Mouse (Mus musculus) right cerebral cortex, postnatal 14 days (tissue): ENCODE results near the gene Rab34.
A peak's percentile ranks its signal among the peaks of the same experiment; 100 is the strongest.

Experiments used
- DNase-seq: peaks from one replicate; pipeline ENCODE4 v3.0.0; 2022

Rab34 gene

DNA sequence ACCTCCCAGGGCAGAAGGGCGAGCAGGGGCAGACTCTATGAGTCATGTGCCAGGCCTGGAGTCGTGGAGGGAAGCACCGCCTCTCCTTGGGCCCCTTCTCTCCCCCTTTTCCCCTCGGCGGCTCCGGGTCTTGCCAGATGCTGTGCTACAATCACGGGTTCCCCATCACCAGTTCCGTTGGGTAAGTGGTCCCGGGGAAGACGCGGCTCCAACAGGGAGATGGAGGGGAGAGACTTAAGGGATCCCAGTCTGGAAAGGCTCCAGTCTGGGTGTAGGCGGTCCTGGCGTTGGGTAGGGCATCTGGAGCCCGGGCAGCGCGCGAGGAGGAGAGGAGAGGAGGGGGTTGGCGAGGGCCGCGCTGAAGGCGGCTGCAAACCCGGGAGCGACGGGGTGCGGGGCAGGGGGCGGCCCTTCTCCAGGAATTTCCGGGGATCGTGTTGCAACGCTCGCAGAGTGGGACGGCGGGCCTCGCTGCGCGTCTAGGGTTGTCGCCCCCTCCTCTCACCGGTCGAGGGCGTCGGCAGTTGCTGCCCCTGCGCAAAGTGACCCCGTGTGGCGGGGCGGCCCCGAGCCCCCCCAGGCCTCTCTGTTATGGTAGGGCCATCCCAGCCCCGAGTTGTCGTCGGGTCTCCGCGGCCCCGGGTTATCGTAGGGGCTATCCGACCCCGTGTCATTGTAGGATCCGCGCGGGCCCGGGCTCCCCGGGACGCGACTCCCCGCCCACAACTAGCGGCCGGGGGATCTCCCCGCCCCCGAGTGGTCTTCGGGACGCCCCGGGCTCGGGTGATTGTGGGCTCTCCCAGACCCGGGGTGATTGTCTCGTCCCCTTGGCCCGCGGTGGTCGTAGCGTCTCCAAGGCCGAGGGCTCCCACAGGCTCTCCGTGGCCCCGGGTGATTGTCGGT is at the start of gene Rab34:
TSS of gene Rab34 (plus strand) at position 100 of the 903 bp plus-strand sequence.
- DNase-seq = peak; percentile 79

GRCm38 (mm10) chr11:78140665-78141064 is 47.6 kb upstream of the Rab34 start:
- DNase-seq = no peak

DNA sequence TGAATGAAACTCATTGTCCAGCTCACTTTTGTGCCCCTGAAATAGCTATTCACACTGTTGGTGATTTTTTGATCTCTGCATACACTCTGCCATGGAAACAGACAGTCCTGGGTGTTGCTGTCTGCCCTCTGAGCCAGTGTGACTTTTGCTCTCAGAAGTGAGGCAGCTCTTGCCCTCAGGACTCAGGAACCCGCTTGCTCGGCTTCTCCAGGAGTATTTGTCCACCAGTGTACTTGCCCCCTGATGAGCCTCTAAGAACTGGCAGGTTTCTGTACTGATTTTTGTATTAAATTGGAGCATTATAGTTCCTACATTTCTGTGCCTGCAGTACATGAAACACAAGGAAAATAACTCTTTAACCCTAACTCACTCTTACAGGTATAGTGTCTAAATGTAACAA is 44.7 kb upstream of the Rab34 start:
- no peak for DNase-seq

- DNase-seq = no peak
These were observed 42.1 kb upstream of the Rab34 start for GRCm38 (mm10) chr11:78146168-78146567.

DNA sequence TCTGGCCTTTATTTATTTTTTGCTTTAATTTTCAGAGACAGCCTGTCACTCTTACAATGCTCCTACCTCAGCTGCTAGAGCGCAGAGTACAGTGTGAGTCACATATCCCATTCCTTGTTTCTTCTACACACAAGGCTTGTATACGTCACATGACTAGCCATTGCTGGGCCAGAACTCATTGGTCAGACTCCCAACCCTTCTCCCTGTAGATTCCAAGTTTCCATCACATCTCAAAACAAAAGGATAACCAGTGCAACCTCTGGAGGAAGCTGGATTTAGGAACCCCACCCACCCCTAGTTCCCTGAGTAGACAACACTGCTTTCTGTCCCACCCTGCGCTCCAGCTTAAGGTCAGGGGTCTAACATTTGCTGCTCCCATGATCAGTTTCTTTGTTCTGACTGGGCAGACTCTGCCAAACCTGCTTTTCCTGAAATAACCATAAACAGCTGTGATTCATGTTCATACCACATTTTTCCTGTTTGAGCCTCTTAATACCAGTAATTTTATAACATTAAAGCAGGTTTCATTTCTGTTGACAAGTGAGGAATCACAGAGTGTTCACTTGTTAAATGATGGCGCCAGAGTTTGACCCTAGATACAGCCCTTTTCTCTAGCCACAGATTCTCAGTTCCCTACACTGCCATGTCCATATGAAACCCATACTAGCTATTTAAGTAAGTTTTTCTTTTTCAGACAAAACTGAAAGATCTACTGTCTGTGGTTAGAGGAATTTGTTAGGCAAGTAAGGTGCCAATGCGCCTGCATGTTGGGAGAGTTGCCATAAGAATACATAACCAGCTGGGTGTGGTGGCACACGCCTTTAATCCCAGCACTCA is 41.3 kb upstream of the Rab34 start:
- no peak for DNase-seq

DNA sequence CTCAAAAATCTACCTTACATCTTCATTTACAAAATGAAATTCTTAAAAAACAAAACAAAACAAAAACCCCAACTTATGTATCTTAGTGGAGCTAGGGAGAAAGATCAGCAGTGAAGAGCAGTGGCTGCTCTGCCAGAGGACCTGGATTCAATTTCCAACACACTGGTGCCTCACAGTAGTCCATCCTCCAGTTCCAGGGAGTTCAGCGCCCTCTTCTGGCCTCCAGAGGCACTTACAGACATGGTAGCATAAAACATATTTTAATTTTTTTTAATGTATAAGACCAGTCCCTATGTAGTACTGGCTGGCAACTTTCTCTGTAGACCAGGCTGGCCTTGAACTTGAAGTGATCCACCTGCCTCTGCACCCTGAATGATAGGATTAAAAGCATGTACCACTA is 37.1 kb upstream of the Rab34 start:
- DNase-seq = peak; percentile 24

- DNase-seq = peak; percentile 84
These were observed 35.7 kb upstream of the Rab34 start for GRCm38 (mm10) chr11:78152299-78153231.

DNA sequence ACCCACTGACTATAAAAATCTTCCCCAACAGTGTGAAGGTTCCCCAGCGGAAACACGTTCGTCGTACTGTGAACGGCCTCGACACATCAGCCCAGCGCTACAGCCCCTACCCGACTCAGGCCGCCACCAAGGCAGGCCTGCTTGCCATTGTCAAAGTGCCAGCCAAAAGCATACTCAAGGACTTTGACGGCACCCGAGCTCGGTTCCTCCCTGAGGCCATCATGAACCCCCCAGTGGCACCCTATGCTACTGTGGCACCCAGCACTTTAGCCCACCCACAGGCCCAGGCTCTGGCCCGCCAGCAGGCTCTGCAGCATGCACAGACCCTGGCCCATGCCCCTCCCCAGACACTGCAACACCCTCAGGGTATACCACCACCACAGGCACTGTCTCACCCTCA is 34.5 kb upstream of the Rab34 start:
- peak; percentile 14 for DNase-seq

GRCm38 (mm10) chr11:78155674-78156073 is 32.6 kb upstream of the Rab34 start:
- no peak for DNase-seq

- no peak for DNase-seq
These were observed 32.0 kb upstream of the Rab34 start for GRCm38 (mm10) chr11:78156156-78156699.

DNA sequence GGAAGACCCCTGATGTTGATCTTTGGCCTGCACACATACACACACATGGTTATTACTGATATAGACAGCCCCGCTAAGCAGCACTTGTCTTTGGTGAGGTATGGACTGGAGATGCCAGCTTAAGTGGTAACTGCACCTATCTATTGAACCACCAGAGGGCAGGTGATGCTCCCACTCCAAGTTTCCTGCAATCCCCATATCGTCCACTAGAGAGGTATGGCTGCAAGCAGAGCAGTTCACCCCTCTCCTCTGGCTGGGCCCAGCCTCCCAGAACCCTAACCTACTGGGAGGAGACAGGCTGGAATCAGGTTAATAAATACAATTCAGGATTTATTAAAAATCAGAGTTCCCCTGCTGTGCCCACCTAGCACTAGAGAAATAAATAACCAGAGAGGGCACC is 29.1 kb upstream of the Rab34 start:
- peak; percentile 62 for DNase-seq

GRCm38 (mm10) chr11:78159557-78159956 is 28.7 kb upstream of the Rab34 start:
- DNase-seq = no peak

GRCm38 (mm10) chr11:78160171-78160570 is 28.1 kb upstream of the Rab34 start:
- DNase-seq = no peak

- DNase-seq = no peak
These were observed 27.6 kb upstream of the Rab34 start for GRCm38 (mm10) chr11:78160675-78161074.

- no peak for DNase-seq
These were observed 27.1 kb upstream of the Rab34 start for GRCm38 (mm10) chr11:78161169-78161568.

GRCm38 (mm10) chr11:78161968-78162367 is 26.3 kb upstream of the Rab34 start:
- no peak for DNase-seq

DNA sequence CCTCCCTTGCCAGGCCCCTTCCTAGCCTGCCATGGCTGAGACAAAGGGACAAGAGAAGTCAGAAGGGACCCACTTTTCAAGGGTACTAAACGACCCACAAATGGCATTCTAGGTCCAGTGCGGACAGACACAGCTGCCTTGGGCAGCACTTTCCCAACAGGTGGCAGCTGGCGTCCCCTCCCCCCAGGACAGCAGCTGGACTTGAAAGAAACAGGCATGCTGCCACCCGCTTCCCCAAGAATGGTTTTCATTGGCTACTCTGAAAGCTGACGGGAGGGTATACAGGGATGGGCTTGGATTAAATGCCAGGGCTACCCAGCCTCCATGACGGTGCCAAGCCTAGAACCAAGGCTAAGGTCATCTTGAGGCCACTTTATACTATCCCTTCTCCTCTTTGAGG is 25.7 kb upstream of the Rab34 start:
- DNase-seq = peak; percentile 59

DNA sequence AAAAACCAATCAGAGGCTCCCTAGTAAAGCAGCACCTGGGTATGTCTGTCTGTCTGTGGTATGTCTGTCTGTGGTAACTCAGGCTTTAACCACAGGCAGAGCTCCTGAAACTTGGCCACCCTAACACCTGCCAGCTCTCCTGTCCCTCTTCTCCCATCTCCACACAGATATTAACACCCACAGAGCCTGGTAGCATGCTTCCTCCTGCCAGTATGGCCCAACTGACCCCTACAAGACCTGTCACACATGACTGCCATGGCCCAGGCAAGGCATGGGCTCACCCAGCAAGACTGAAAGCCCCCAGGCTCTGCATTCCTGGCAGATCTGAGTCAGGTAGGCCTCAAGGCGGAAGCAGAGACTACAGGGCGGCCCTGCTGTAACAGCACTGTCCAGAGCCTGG is 25.2 kb upstream of the Rab34 start:
- no peak for DNase-seq

DNA sequence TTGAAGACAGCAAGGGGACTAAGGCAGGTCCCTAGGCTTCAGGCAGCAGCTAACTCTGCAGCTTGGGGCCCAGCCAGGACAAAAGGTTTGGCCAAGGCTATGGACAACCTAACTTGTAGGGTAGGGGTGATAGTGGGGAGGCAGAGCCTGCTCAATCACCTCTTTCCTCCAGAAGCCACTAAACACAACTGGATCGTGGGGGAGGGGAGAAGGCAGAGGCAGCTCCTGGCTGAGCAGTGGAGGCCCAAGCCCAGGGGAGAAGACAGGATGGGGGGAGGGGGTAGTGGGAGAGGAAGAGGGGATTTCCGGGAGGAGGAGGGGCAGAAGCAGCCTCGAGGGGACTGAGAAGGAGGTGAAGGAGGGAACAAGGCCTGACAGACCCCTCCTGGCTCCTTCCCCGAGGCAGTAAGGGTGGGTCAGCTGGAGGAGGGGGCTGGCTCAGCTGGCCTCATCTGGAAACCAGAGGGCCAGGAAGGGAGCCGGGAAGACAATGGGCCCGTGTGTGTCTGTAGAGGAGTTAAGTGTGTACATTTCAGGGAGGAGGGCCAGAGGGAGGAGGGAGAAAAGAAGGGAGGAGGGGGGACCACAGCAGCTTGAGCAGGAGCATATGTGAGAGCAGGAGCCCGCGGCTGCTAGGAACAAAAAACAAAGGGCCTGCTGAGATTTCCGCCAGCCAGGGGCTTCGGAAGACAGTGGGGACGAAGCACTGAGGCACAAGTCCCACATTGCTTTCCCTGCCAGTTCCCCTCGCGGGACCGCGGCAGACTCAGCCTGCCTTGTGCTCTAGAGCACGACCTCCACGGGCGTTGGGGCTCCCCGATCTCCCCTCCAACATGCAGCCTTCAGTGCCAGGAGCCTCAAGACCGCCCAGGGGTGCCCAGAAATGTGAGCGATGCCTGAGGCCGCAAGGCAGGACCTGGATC is 24.3 kb upstream of the Rab34 start:
- no peak for DNase-seq

GRCm38 (mm10) chr11:78164604-78164923 is 23.7 kb upstream of the Rab34 start:
- DNase-seq = no peak
